7 mouse cellular contexts compared by ENCODE assay signal in the genomic region with DNA sequence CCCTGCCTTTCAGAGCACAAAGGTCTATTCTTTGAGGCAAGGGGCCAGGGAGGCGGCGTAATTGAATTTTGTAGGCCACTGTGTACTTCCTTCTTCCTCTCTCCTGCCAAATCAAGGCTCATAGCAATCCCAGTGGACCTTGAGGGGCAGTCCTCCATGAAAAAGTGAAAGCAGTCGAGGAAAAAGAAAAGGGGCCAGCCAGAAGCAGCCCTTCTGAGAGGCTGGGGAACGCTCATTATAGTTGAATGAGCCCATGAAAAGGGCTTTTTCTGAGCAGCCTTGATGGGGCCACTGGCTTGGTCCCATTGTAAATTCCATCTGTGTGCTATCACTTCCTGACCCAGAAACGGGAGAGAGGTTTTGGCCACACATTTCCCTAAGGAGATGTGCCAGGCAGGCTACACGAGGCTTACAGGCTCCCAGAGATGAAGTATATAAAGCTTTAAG. TPM values are rescaled to one million over a fixed set of nuclear protein-coding genes. Genes with fewer than 3 reads are reported as not detected.
DNase-seq lines count a peak whose midpoint lies in the region; ATAC-seq lines count a peak whose summit lies in the region.

No protein-coding gene starts in this region.

- intact Hi-C loops in left cerebral cortex, postnatal 4 days (cut with DNase I): no loop called here

- peak; percentile 47 for DNase-seq in embryo, embryonic 9.5 days (ENCODE audit: extremely low spot score)
- DNase-seq in gastrocnemius, postnatal 4 days (ENCODE audit: low spot score in 2 of 2): peak; percentile 30 to 77
- DNase-seq in left cerebral cortex, postnatal 4 days: peak; percentile 75
- no peak for DNase-seq in thymus, adult 18-20 months

- H3K27ac ChIP-seq in brown adipose tissue, adult 24 weeks (replicated peaks; ENCODE audit: low read depth, low read length): peak overlapping the region; percentile 86
- peak overlapping the region; percentile 40; the same call in 1 of the 2 replicates for H3K27ac ChIP-seq in intestine, embryonic 15.5 days
- H3K27ac ChIP-seq in neural tube, embryonic 12.5 days: peak overlapping the region; percentile 46; the same call in 1 of the 2 replicates

- H3K4me3 ChIP-seq in brown adipose tissue, adult 24 weeks (ENCODE audit: insufficient read depth, low read depth, low read length): peak overlapping the region; percentile 50
- H3K4me3 ChIP-seq in intestine, embryonic 15.5 days (replicated peaks): no peak overlapping the region
- H3K4me3 ChIP-seq in neural tube, embryonic 12.5 days: no peak overlapping the region

- H3K4me1 ChIP-seq in brown adipose tissue, adult 24 weeks (ENCODE audit: control insufficient read depth, insufficient read depth, insufficient read length, low read length): no peaks in the 10 kb centered on the region; the same call in 1 of the 2 replicates
- H3K4me1 ChIP-seq in intestine, embryonic 15.5 days (replicated peaks): no peaks in the 10 kb centered on the region
- peaks cover 22% of the 10 kb centered on the region for H3K4me1 ChIP-seq in neural tube, embryonic 12.5 days

- H3K27me3 ChIP-seq in intestine, embryonic 15.5 days (replicated peaks): no peaks in the 10 kb centered on the region
- H3K27me3 ChIP-seq in neural tube, embryonic 12.5 days (replicated peaks): no peaks in the 10 kb centered on the region

- WGBS in intestine, embryonic 15.5 days: 47% methylated on average over 6 of the region's 6 CpGs
- 8% methylated on average over 6 of the region's 6 CpGs for WGBS in neural tube, embryonic 12.5 days

- ATAC-seq in intestine, embryonic 15.5 days: peak; percentile 68; the same call in 1 of the 2 replicates
- ATAC-seq in neural tube, embryonic 12.5 days (ENCODE audit: low FRiP score, low read depth): peak; percentile 68

- no peak overlapping the region for H3K9ac ChIP-seq in intestine, embryonic 15.5 days
- no peak overlapping the region for H3K9ac ChIP-seq in neural tube, embryonic 12.5 days

- 0 out of 2 replicates have a peak overlapping the region, but pooled peaks have one; percentile 6 for H3K4me2 ChIP-seq in intestine, embryonic 15.5 days (replicated peaks)
- H3K4me2 ChIP-seq in neural tube, embryonic 12.5 days (replicated peaks): 0 out of 2 replicates have a peak overlapping the region, but pooled peaks have one; percentile 4

- no peaks in the 10 kb centered on the region for H3K36me3 ChIP-seq in intestine, embryonic 15.5 days
- H3K36me3 ChIP-seq in neural tube, embryonic 12.5 days: no peaks in the 10 kb centered on the region

- H3K9me3 ChIP-seq in intestine, embryonic 15.5 days: no peaks in the 10 kb centered on the region
- peaks cover 4% of the 10 kb centered on the region; the same call in 1 of the 2 replicates for H3K9me3 ChIP-seq in neural tube, embryonic 12.5 days

RNA-seq across cellular contexts. Expression of a gene that starts 33.5 kb away (rescaled TPM):
- polyA plus RNA-seq in brown adipose tissue, adult 24 weeks (2012; ENCODE audit: insufficient read depth, insufficient read length, missing spikeins): 25.4 and 34.9 TPM in 2 replicates
- total RNA-seq in gastrocnemius, postnatal 4 days (2021): 10 to 100 TPM; 20.7 to 22.1 TPM
- 58.1 and 62.9 TPM in 2 replicates for polyA plus RNA-seq in intestine, embryonic 15.5 days (2015; fragmentation: Nextera tagmentation; extraction: Ambion mirVana)
- total RNA-seq in left cerebral cortex, postnatal 4 days (2021): 10 to 100 TPM; 35.4 to 36.4 TPM
- polyA plus RNA-seq in neural tube, embryonic 12.5 days (2016; fragmentation: Nextera tagmentation; extraction: Ambion mirVana): 61.2 and 64.0 TPM in 2 replicates

Comparison
In these comparisons a context has a peak if more than half of its experiments do, and no peak if none do; other contexts are left out.
1. DNase-seq: peak in embryo, embryonic 9.5 days (single experiment), gastrocnemius, postnatal 4 days (2 of 2) and left cerebral cortex, postnatal 4 days (single experiment); none in thymus, adult 18-20 months (0 of 2).
2. Peak in every context shown above with its lines, with median percentiles within 50 percentile points of each other: H3K27ac ChIP-seq.